Mouse (Mus musculus): ENCODE results near the gene Esrrb. TPM values are rescaled to one million over a fixed set of nuclear protein-coding genes. Genes with fewer than 3 reads are reported as not detected.

Esrrb gene
- total RNA-seq, 2 experiments from 2014 or later, result not detected

DNA sequence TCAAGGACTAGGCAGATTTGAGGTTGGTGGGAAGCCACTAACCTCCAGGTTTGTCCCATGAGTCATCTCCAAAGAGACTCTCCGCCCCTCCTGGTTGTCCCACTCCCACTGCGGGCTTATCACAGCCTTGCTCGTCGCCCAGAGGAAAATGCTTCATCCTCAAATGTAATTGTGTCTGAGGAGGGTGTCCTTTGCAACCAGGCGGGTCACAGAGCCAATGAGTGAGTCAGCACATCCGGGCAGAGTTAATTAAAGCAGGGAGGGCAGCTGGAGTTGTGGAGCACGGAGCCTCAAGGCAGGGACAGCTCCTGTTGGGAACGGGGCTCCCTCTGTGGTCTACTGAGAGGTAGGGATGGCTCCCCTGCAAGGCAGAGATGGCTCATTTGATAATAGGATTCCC lies 37.8 kb downstream of the Esrrb start:
- ATAC-seq (replicated peaks; ENCODE audit: low FRiP score, low TSS enrichment, poor library complexity, severe bottlenecking), result no peak

DNA sequence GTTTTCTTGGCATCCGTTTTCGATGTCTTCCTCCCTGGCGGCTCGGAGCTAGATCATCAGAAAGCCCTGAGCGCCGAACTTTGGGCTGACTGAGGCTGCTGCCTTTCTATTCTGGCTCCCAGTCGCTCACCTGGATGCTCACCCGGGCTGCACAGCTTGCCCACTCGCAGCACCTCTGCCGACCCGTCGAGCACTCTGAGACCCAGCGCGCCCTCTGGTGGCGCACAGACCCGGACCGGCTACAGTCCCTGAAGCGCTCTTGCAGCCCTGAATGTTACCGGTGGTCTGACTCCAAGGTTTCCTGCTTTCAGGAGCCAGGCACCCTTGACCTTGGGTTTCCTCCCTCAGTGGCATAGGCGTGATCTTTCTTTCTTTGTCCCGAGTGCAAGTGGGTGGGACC lies 41.8 kb downstream of the Esrrb start:
- peak; percentile 67; the same call in 1 of the 2 replicates for ATAC-seq (replicated peaks; ENCODE audit: low FRiP score, low TSS enrichment, poor library complexity, severe bottlenecking)

DNA sequence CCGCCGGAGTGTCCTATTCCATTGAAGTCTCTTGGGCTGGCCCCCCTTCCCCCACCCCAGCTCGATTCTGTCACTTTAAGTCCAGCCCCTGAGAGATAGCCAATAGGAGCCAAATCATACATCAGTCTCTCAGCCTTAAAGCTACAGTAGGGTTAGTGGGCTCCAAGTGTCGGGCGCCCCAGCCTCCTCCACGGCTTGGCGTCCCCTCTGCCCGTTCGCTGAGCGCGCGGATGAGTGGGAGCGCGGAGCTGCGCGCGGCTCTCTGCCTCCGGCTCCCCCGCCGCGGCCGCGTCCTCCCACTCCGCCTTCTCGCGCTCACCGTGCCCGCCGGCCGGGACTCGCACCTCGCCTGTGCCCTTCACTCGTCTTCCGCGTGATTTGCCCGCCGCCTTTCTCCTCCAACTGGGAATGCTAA lies 60.6 kb downstream of the Esrrb start:
- ATAC-seq (replicated peaks; ENCODE audit: low FRiP score, low TSS enrichment, poor library complexity, severe bottlenecking), result no peak

DNA sequence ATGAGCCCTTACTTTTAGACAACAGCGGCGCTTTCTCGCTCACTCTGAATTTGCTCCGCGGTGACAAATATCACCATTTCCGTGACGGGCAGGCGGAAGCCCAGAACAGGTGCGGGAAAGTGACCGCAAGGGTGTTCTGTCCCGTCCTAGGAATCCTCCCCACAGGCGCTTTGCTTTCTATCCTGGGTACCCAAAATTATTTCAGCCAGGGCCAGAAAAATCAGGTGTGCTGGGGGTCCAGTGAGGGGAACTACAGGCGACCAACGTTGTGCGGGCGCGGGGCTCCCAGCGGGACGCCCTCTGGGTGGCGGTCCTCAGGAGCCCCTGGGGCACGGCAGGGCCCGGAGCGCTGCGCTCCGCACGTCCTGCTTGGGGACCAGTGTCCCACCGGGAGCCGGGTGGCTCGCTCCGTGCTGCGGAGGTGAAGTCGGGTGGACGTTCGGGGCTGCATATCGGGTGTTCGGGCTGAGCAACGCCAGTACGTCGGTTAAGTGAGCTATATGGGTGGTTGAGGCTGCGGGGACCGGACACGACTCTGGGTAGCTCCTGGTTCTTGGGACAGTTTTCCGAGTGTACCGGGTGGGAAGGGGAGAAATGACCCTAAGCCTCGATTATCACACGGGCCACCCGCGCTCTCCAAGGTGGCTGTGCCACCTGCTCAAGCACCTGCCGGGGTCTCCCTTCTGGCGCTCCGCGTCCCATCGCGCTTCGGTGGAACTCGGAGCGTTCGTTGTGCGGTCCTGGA lies 61.4 kb downstream of the Esrrb start:
- ATAC-seq (replicated peaks; ENCODE audit: low FRiP score, low TSS enrichment, poor library complexity, severe bottlenecking), result no peak

DNA sequence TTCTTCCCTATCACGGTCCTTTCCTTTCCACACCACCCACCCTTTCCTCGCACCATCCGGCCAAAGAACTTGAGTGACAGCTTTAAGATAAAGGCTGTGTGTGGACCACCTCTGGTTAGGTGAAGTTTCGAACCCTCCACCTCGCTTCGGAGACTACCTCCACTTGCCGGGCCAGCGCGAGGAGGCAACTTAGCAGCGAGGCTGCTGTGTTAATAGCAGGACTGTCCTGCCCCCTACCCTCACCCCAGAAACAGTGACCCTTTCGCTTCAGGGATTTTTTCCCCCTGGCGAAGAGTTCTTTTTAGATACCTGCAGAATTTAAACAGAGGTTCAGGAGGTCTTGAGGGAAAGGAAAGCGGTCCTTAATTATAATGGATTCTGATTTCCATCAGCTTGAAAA lies 62.2 kb downstream of the Esrrb start:
- ATAC-seq (replicated peaks; ENCODE audit: low FRiP score, low TSS enrichment, poor library complexity, severe bottlenecking), result no peak

DNA sequence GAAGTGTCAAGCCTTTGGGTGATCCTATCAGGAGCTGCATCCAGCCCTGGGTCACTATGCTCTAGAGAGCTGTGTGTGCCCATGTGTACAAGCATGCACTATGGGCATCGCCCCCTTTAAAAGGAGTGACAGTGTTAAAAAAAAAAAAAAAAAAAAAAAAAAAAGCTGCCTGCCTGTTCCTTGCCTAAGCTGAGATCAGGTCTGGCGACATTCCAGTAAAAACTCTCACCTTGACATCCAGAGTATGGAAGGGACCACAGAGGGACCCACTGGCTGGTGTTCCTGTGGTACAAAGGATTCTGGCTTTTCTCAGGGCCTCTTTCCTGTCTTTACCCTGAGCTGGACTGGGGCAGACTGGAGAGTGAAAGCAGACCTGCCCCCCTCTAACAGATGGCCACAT lies 66.7 kb downstream of the Esrrb start:
- no peak for ATAC-seq (replicated peaks; ENCODE audit: low FRiP score, low TSS enrichment, poor library complexity, severe bottlenecking)

DNA sequence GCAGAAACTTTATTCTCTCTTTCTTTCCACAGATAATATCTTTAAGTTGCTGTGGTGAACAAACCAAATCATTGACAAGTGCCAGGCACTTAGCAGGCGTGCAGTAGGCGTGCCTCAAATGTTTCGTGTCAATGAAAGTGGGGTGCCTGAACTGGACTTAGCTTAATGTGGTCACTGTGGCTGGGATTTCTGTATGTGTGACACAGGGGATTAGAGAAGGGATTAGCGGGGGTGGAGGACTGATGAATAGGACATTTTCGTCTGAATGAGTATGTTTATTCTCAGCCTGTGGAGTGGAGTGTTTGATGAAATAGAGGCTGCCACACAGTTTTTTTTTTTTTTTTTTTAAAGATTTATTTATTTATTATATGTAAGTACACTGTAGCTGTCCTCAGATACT lies 70.8 kb downstream of the Esrrb start:
- no peak for ATAC-seq (replicated peaks; ENCODE audit: low FRiP score, low TSS enrichment, poor library complexity, severe bottlenecking)

DNA sequence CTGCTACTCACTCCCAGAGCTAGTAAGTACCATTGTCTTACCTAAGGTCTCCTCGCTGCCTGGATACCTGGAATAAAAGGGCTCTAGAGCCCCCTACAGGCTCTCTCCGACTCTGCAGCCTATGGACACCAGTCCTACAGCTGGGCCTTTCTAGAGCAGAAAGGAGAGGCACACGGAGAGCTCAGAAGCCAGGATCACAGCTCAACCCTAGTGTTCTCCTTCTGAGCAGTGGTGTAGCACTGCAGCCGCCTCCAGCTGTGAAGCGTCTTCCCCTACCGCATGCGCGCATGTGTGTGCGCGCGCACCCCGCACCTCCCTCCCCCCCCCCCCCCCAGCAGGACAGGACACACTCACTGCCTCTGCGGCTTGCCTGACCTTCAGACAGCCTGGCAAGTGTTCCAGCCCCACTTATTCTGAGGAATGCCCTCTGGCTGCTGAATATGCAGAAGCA lies 72.5 kb downstream of the Esrrb start:
- ATAC-seq (replicated peaks; ENCODE audit: low FRiP score, low TSS enrichment, poor library complexity, severe bottlenecking), result peak; percentile 70; the same call in 1 of the 2 replicates

DNA sequence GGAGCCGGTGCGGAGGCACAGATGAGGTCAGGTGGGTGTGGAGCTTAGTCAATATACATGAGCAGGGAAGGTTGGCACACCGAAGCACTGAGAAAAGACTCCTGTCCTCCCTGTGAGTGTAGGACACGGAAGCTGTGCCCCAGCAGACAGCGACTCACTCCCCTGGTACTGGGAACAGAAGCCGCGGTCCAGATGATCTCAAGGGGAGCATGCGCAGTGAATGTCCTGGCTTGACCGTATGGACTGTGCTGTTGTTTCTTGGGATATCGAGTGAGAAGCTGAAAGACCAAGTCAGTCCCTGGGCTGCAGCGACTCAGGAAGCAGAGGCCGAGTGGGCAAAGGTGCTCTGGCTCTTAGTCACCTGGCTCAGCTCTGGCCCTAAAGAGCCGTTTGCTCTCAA lies 74.7 kb downstream of the Esrrb start:
- ATAC-seq (replicated peaks; ENCODE audit: low FRiP score, low TSS enrichment, poor library complexity, severe bottlenecking), result no peak

DNA sequence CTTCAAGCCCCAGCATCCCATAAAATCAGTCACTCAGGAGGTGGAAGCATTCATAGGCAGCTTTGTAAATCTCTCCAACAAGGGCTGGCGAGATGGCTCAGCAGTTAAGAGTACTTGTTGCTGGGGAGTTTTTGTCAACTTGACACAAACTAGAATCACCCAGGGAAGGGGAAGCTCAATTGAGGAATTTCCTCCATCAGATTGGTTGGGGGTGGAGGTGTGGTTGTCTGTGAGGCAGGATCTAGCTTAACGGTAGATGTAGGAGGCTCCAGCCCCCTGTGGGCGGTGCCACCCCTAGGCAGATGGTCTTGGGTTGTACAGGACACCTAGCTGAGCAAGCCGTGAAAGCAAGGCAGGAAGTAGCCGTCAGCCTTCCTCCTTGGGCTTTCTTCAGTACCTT lies 89.9 kb downstream of the Esrrb start:
- no peak for ATAC-seq (replicated peaks; ENCODE audit: low FRiP score, low TSS enrichment, poor library complexity, severe bottlenecking)

DNA sequence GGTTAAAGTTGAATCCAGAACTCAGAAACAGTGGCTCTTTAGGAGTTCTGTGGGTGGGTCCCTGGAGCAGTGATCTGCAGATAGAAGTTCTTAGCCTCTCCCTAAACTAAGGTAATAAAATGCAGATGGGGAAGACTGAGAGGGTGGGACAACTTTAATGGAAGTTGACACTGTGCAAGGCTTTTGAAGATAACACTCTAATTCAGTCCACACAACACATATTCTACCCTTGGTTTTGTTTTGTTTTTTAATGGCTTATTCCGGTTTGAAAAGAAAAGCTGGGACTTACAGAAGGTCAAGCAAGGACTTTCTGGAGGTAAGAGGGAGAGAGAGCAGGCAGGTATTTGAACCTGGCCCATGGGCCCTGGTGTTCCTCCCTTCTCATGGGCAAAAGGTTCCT lies 94.1 kb downstream of the Esrrb start:
- ATAC-seq (replicated peaks; ENCODE audit: low FRiP score, low TSS enrichment, poor library complexity, severe bottlenecking), result no peak

DNA sequence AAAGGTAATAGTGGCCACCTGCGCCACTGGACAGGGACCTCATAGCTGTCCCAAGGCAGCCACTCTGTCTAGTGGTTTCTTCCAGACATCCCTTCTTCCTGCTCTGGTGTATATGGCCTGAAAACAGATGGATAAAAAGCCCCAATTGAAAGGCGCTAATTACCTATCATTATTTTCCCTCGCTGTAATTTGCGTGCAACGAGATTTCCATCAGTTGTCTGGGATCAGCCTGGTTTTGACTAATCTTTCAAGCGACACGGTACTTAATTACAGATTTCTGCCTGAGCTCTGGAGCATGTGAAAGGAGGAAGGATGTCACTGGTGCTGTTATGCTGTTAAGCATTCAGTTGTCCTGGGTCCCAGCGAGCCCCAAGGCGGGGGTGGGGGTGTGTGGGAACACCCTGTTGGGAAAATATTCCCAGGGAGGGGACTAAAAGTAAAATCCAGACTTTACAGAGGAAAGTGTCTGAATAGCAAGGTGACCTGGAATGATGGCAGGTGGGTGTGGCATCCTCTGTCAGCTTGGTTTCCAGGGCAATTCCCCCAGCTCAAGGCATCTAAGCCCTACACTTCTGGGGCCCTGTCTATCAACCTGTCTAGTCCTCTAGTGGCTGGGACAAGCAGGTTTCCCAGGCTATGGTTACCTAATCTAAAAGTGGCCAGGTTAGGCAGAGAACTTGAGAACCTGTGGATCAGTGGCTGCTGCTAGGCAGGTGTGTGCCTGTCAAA lies 102.0 kb downstream of the Esrrb start:
- no peak for ATAC-seq (replicated peaks; ENCODE audit: low FRiP score, low TSS enrichment, poor library complexity, severe bottlenecking)

DNA sequence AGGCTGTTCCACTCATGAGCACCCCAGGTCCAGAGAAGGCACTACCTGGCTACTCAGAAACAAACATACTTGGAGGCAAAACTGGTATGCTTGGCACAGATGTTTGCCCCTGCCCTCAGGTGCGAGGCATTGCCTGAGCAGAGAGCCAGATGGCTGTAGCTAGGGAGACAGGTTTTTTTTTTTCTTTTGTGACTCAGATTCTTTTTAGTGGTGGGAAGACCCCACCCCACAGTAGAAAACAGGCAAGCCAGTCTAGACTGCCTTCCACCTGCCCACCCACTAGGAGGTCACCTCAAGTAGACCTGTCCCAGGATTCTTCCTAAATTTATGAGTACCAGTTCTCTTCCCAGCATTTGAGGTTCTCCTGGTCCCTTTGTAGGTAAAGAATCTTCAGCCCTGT lies 103.5 kb downstream of the Esrrb start:
- ATAC-seq (replicated peaks; ENCODE audit: low FRiP score, low TSS enrichment, poor library complexity, severe bottlenecking), result no peak

DNA sequence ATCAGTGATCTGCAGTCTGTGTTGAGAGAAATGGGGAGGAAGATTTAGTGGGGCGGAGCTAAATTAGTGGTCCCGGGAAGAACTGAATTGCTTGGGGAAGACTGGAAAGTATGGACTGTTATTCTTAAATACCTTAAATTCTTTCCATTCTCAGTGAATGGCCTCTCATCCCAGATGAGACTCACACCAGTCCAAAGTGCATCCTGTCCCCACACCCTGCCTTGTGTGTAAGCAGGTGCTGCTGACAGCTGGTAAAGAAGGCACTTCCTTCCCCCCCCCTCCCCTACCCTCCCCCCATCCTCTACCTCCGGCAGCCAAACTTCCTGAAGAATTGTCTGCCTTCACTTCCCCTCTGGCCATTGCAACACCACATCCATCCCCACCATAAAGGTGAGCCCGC lies 105.3 kb downstream of the Esrrb start:
- no peak for ATAC-seq (replicated peaks; ENCODE audit: low FRiP score, low TSS enrichment, poor library complexity, severe bottlenecking)

DNA sequence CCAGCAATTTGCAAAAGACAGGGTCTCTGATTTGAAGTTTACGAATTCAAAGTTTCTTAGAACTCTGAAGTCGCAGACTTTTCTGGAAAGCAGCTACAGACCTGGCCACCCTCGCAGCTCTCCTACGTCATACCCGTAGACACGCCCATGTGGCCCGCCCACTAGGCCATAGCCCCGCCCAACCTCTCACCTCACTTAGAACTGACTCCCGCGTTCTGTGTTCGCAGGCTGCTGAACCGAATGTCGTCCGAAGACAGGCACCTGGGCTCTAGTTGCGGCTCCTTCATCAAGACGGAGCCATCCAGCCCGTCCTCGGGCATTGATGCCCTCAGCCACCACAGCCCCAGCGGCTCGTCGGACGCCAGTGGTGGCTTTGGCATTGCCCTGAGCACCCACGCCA lies 109.0 kb downstream of the Esrrb start:
- no peak for ATAC-seq (replicated peaks; ENCODE audit: low FRiP score, low TSS enrichment, poor library complexity, severe bottlenecking)

DNA sequence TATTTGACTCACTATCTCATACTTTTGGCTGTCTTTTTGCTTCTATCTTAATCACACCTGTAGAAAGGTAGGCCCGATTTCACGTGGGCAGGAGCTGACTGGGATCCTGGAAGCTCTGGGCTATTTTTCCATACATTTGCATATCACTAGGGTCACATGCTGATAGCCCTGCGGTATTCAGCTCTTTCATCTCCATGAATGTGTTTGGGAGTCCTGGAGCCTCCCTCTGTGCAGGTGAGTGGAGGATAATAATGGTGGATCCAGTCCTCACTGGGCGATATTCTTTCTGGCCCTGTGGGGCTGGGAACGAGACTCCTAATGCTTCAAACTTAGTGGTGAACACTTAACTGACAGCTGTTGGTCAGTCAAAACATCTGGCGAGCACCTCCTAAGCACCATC lies 110.0 kb downstream of the Esrrb start:
- ATAC-seq (replicated peaks; ENCODE audit: low FRiP score, low TSS enrichment, poor library complexity, severe bottlenecking), result no peak

DNA sequence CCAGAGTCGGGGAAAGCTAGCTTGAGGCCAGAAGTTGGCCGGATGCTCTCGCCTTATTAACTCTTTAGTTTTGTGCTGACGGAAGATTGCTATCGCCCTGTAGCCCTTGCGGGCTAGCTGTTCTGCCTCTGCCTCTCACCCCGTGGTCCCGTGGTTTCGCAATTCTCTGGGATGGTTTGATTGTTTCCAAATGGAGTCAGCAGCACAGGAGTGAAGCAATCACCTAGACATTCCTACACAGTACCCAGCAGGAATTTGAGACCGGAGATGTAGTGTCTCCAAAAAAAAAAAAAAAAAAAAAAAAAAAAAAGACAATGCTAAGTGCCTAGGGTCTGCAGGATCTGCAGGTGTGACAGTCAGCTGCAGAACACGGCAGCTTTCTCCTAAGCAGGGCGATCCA lies 112.7 kb downstream of the Esrrb start:
- no peak for ATAC-seq (replicated peaks; ENCODE audit: low FRiP score, low TSS enrichment, poor library complexity, severe bottlenecking)

DNA sequence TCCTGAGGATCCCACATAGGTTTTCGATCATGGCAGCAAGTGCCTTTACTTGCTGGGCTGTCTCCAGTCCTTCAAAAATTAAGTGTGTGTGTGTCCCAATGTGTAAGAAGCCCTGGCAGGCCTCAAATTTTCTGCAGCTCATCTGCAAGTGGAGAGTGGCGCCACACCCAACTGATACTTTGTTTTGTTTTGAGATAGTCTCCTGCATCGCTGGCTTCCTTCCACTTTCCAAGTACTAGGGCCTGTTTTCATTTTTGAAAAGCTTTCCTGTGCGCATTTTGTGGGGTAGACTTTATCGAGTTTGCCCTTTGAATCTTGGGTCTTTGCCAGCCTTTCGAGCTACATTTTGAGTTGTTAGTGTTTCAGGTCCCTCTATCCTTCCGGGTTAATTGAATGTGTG lies 115.1 kb downstream of the Esrrb start:
- ATAC-seq (replicated peaks; ENCODE audit: low FRiP score, low TSS enrichment, poor library complexity, severe bottlenecking), result no peak

DNA sequence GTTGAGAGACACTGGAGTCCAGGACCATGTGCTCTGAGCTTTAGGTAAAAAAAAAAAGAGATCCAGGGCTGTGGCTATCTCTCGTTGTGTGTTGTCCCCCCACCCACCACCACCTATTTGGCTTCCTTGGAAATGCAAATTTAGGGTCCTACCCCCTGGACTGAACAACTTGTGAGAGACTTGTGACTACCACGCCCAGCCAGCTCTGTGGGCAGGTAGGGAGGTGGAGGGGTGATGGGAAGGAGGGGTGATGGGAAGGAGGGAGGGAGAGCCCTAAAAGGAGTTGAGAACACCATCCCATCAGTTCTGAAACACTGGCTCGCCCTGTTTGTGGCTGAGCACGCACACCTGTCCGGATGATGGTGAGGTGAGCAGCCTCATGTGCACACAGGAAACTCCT lies 118.0 kb downstream of the Esrrb start:
- no peak for ATAC-seq (replicated peaks; ENCODE audit: low FRiP score, low TSS enrichment, poor library complexity, severe bottlenecking)

DNA sequence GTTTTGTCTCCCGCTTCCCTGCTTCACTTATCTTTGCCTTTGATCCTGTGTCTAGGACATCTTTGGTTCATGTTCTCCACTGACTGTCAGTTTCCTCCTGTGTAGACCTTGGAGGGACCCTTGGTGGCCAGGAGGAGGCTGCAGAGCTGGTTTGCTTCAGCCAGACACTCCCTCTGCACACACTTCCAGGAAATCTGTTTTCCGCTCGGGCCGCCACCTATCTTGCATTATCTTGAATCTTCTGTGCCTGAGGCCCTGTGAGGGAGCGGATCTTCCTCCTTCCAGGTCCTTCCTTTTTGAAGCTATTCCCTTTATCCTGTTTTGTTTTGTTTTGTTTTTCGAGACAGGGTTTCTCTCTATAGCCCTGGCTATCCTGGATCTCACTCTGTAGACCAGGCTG lies 121.1 kb downstream of the Esrrb start:
- ATAC-seq (replicated peaks; ENCODE audit: low FRiP score, low TSS enrichment, poor library complexity, severe bottlenecking), result no peak

DNA sequence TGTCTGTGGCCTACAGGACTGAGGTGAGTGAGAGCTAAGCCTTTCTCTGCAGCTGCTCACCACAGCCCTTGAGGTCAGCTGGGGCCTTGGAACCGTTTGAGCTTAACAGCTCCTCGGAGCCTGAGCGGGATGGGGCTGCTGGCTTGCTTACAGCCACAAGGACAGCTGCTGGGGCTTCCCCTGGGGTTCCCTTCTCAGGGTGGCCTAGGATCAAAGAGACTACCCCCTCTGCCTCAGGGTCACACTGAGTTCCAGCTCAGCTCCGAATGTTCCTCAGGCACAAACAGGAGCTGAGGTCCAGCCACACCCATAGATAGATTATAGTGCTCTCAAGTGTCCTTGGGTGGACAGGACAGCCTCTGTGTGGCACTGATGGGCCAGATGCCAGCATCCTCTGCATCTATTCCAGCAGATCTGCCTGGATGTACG lies 122.5 kb downstream of the Esrrb start:
- no peak for ATAC-seq (replicated peaks; ENCODE audit: low FRiP score, low TSS enrichment, poor library complexity, severe bottlenecking)
